Mouse (Mus musculus) ES-Bruce4 (cell line): Measurements from ENCODE around the gene Sdk2.

ENCODE experiments used
- CTCF ChIP-seq: IDR thresholded peaks from one replicate; pipeline ENCODE4 v1.8.1; 2011; ENCODE audit warnings: low read depth, low read length
- EP300 ChIP-seq: IDR thresholded peaks from 2 replicates; pipeline ENCODE4 v1.6.1; 2011; ENCODE audit warnings: low read depth, low read length; ENCODE audit not compliant: insufficient read depth
- POLR2A ChIP-seq: IDR thresholded peaks from one replicate; pipeline ENCODE4 v1.8.1; 2011; ENCODE audit warnings: low read length; ENCODE audit not compliant: insufficient read depth

DNA sequence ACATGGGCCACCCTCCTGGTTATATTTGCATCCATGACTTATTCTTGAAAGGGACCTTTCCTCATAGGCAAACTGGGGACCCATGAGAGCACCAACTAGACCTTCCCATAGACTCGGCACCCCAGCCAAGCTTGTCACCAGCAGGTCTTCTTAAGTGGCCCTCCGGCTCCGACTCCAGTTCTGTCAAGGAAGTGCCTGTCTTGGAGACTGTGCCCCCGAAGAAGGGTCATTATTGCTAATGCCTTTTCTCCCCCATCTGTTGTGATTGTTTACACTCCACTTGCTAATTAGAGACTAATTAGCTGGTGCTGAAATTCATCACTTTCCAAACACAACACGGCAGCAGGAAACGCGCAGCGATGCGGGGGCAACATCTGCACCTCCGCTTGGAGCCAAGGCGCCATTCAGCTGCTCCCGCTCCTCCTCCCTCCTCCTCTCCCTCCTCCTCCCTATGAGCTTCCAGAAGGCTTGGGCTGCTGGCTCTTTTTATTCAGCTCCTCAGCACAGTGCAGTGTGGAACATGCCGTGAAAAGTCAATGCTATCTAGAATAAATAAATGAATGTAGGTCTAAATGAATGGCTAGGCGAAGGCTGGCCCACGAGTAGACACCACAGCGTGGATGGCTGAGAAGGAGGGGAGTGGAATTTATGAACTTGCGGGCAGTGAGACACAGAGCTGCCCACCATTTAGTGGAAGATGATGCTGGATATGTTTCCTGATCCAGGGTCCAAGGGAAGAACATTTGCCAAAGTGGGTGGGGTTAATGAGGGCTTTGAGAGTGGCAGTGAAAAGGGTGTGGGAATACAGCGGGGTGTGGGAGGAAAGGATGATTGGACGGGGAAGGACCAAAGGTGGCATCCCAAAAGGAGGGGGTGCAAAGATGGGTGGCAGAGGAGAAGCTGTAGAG, 95.0 kb downstream of the Sdk2 start:
- TF ChIP-seq CTCF (no peak), POLR2A (no peak), EP300 (no peak)
